Mouse (Mus musculus): ENCODE measurements around the gene Gfer. TPM values are rescaled to one million over a fixed set of nuclear protein-coding genes. Genes with fewer than 3 reads are reported as not detected.
A peak's percentile ranks its signal among the peaks of the same experiment; 100 is the strongest.

Gfer gene
- polyA plus RNA-seq, 1 experiment from 2014 or later, result 48.1 TPM

DNA sequence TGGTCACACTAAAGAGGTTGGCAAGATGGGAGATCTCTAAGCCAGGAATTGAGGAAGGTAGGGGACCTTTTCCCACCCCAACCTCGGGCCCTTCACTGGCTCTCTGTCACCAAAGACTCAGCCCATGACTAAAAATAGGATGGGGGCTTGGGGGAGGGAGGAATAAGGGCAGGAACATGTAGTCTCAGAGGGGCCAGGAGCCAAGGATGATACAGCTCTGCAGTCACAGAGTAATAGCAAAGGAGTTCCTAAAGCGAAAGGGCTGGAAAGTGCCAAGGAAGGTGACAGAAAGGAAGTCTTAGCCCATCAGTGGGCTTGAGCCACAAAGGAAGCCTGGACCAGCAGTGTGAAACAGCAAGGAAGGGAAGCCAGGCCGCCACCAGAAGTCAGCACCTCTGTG lies 44.1 kb downstream of the Gfer start:
- Histone ChIP-seq H3K9ac (ENCODE audit: low read length) (no peak overlapping the region), H3K36me3 (ENCODE audit: control insufficient read depth, insufficient read depth, low read length) (no peaks in the 10 kb centered on the region), H3K27me3 (replicated peaks; ENCODE audit: control insufficient read depth, insufficient read depth, low read length) (peaks cover 4% of the 10 kb centered on the region; the same call in 1 of the 2 replicates), H3K4me3 (ENCODE audit: low read depth, low read length) (no peak overlapping the region), H3K4me1 (replicated peaks; ENCODE audit: control insufficient read depth, insufficient read depth, low read length) (peaks cover 3% of the 10 kb centered on the region), H3K9me3 (ENCODE audit: control insufficient read depth, low read length) (no peaks in the 10 kb centered on the region), H3K27ac (ENCODE audit: low read depth) (no peak overlapping the region), H3K4me2 (ENCODE audit: low read length) (no peak overlapping the region)
- ATAC-seq (replicated peaks; ENCODE audit: low FRiP score, low TSS enrichment, low read depth) (no peak), DNase-seq (ENCODE audit: low spot score) (no peak)
- WGBS, result 71% methylated on average over 3 of the region's 3 CpGs

DNA sequence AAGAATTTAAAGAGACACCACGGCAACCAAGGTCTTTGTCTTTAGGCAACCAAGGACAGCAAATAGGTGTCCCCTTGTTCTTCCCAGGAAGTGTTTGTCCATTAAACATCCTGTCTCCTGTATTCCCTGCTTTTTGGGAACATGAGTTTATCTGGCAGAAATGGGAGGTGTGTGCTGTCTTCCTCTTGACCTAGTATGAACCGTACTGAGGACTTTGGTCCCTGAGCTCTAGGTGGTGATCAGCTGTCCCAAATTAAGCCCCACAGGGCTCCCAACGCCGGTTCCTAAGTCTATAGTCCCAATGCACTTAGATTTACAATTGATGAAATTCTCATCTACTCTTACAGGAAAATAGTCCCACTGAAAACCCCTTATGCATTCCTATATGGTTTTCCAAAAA lies 45.2 kb downstream of the Gfer start:
- H3K27me3 ChIP-seq (replicated peaks; ENCODE audit: control insufficient read depth, insufficient read depth, low read length), result 0 out of 2 replicates have a peak, but pooled peaks cover 3% of the 10 kb centered on the region
- no peaks in the 10 kb centered on the region for H3K36me3 ChIP-seq (ENCODE audit: control insufficient read depth, insufficient read depth, low read length)
- ATAC-seq (replicated peaks; ENCODE audit: low FRiP score, low TSS enrichment, low read depth) (no peak), DNase-seq (ENCODE audit: low spot score) (no peak)
- 0 out of 2 replicates have a peak overlapping the region, but pooled peaks have one; percentile 79 for H3K4me3 ChIP-seq (ENCODE audit: low read depth, low read length)
- no peaks in the 10 kb centered on the region for H3K9me3 ChIP-seq (ENCODE audit: control insufficient read depth, low read length)
- no peak overlapping the region; the same call in 1 of the 2 replicates for H3K9ac ChIP-seq (ENCODE audit: low read length)
- WGBS, result 72% methylated on average over 4 of the region's 4 CpGs
- H3K4me2 ChIP-seq (ENCODE audit: low read length), result peak overlapping the region; percentile 97; the same call in 1 of the 2 replicates
- peaks cover 3% of the 10 kb centered on the region for H3K4me1 ChIP-seq (replicated peaks; ENCODE audit: control insufficient read depth, insufficient read depth, low read length)
- H3K27ac ChIP-seq (ENCODE audit: low read depth), result no peak overlapping the region

DNA sequence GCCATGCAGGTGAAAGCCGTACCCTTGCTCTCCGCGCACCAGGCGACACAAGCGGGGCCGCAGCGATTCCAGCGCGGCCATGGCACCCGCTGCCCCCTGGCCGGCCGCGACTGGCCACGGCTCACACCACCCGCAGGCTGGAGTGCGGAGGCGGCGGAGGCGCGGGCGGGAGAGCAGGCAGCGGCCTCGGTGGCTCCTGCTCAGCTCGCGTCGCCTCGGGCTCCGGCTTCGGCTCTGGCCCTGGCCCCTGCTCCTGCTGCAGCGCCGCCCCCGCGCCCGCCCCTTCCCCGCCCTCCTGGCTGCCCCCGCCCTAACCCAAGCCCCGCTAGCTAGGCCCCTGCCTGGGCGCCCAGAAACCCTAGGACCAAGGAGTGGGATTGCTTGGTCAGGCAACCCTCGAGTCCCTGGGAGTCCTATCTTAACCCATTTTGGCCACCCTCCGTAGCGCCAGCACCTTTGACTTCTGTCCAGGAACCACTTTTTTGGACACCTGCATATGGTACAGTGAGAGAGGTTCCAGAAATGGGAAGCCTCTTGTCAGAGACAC lies 45.8 kb downstream of the Gfer start, which contains the start of gene Slc9a3r2:
TSS of gene Slc9a3r2 (minus strand) at position 258 of the 547 bp plus-strand sequence.
- Histone ChIP-seq H3K27me3 (replicated peaks; ENCODE audit: control insufficient read depth, insufficient read depth, low read length) (0 out of 2 replicates have a peak, but pooled peaks cover 3% of the 10 kb centered on the region), H3K4me3 (ENCODE audit: low read depth, low read length) (peak within 1 kb of the TSS; percentile 79), H3K27ac (ENCODE audit: low read depth) (no peak within 1 kb of the TSS), H3K4me1 (replicated peaks; ENCODE audit: control insufficient read depth, insufficient read depth, low read length) (peaks cover 7% of the 10 kb centered on the region), H3K9ac (ENCODE audit: low read length) (peak within 1 kb of the TSS; percentile 75), H3K9me3 (ENCODE audit: control insufficient read depth, low read length) (no peaks in the 10 kb centered on the region), H3K4me2 (ENCODE audit: low read length) (peak within 1 kb of the TSS; percentile 97), H3K36me3 (ENCODE audit: control insufficient read depth, insufficient read depth, low read length) (no peaks in the 10 kb centered on the region)
- under 1% methylated on average over 32 of the region's 41 CpGs for WGBS
- DNase-seq (ENCODE audit: low spot score) (peak; percentile 76), ATAC-seq (replicated peaks; ENCODE audit: low FRiP score, low TSS enrichment, low read depth) (peak; percentile 64)

DNA sequence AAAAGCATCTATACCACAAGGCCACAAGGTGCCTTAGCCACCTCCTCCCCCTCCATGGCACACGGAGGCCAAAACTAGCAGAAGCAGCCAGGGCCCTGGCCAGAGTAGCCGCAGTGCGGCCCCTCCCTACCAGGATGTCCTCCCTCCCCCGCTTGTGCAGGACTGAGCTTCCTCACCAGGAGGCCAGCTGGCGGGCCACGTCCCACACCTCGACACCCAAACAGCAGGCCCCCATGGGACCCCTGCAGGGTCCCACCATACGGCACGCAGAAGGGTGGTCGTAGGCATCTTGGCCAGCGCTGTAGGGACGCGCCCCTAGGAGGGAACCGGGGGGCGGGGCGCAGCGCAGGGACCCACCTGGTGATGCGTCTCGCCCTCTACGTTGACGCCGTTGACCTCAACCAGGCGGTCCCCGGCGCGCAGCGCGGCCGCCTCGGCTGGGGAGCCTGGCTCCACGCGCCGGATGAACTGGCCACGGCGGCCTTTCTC lies 46.3 kb downstream of the Gfer start:
- peak; percentile 47 for ATAC-seq (replicated peaks; ENCODE audit: low FRiP score, low TSS enrichment, low read depth)
- 2% methylated on average over 35 of the region's 35 CpGs for WGBS
- Histone ChIP-seq H3K9ac (ENCODE audit: low read length) (peak overlapping the region; percentile 75), H3K4me3 (ENCODE audit: low read depth, low read length) (peak overlapping the region; percentile 79), H3K4me2 (ENCODE audit: low read length) (peak overlapping the region; percentile 97), H3K27me3 (replicated peaks; ENCODE audit: control insufficient read depth, insufficient read depth, low read length) (0 out of 2 replicates have a peak, but pooled peaks cover 3% of the 10 kb centered on the region), H3K9me3 (ENCODE audit: control insufficient read depth, low read length) (no peaks in the 10 kb centered on the region), H3K36me3 (ENCODE audit: control insufficient read depth, insufficient read depth, low read length) (no peaks in the 10 kb centered on the region), H3K27ac (ENCODE audit: low read depth) (no peak overlapping the region), H3K4me1 (replicated peaks; ENCODE audit: control insufficient read depth, insufficient read depth, low read length) (peaks cover 12% of the 10 kb centered on the region)
- no peak for DNase-seq (ENCODE audit: low spot score)

DNA sequence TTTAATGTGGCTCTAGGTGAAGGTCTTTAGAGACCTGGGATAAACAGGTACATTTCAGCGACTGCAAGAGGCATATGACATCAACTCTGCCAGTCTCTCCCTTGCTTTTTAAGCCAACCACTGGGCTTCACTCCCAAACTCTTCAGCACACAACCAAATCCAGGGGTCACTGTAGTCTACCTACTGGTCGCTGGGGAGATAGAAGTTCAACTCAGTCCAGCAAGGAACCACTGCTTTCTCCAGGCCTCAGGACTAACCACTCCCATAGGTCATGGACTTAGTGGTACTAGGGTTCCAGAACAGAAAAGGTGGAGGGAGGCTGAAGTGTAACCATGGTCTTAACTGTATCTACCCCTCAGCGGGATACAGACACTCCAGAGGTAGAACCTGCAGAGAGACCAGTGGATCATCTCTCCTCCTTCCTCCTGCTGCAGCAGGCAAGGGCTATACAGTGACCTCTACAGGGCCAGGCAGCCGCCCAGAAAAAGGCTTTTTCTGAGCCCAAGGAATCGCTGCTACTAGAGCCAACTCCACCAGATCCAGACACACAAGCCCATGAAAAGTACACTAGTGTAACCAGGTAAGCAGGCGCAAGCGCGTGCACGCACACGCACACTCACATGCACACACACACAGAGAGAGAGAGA lies 47.1 kb downstream of the Gfer start:
- no peaks in the 10 kb centered on the region for H3K9me3 ChIP-seq (ENCODE audit: control insufficient read depth, low read length)
- no peak for DNase-seq (ENCODE audit: low spot score)
- no peaks in the 10 kb centered on the region for H3K36me3 ChIP-seq (ENCODE audit: control insufficient read depth, insufficient read depth, low read length)
- H3K27me3 ChIP-seq (replicated peaks; ENCODE audit: control insufficient read depth, insufficient read depth, low read length), result 0 out of 2 replicates have a peak, but pooled peaks cover 3% of the 10 kb centered on the region
- H3K4me1 ChIP-seq (replicated peaks; ENCODE audit: control insufficient read depth, insufficient read depth, low read length), result peaks cover 20% of the 10 kb centered on the region
- WGBS, result 67% methylated on average over 10 of the region's 10 CpGs
- H3K27ac ChIP-seq (ENCODE audit: low read depth), result no peak overlapping the region
- H3K4me3 ChIP-seq (ENCODE audit: low read depth, low read length), result peak overlapping the region; percentile 79
- peak overlapping the region; percentile 97 for H3K4me2 ChIP-seq (ENCODE audit: low read length)
- no peak overlapping the region for H3K9ac ChIP-seq (ENCODE audit: low read length)
- ATAC-seq (replicated peaks; ENCODE audit: low FRiP score, low TSS enrichment, low read depth), result no peak

DNA sequence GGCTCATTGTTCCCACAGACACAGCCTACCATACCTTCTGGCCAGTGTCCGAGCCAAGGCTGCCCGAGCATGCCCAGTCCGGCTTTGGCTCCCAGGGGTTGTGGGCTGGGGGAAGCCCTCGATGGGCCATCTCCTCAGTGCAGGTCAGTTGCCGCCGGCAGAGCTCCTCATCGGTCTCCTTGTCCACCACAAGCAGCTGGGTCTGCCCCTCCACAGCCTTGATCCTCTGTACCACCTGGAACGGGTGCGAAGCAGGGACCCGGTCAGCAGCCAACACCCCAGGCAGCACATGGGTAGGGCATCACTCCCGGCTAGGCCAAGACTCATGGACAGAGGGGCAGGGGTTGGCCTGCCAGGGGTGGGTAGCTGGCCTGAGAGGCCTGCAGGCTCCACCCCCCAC lies 48.5 kb downstream of the Gfer start:
- Histone ChIP-seq H3K27me3 (replicated peaks; ENCODE audit: control insufficient read depth, insufficient read depth, low read length) (0 out of 2 replicates have a peak, but pooled peaks cover 3% of the 10 kb centered on the region), H3K4me3 (ENCODE audit: low read depth, low read length) (no peak overlapping the region), H3K27ac (ENCODE audit: low read depth) (0 out of 2 replicates have a peak overlapping the region, but pooled peaks have one; percentile 25), H3K9me3 (ENCODE audit: control insufficient read depth, low read length) (no peaks in the 10 kb centered on the region), H3K9ac (ENCODE audit: low read length) (no peak overlapping the region), H3K4me2 (ENCODE audit: low read length) (0 out of 2 replicates have a peak overlapping the region, but pooled peaks have one; percentile 5), H3K36me3 (ENCODE audit: control insufficient read depth, insufficient read depth, low read length) (no peaks in the 10 kb centered on the region), H3K4me1 (replicated peaks; ENCODE audit: control insufficient read depth, insufficient read depth, low read length) (peaks cover 20% of the 10 kb centered on the region)
- ATAC-seq (replicated peaks; ENCODE audit: low FRiP score, low TSS enrichment, low read depth), result no peak
- no peak for DNase-seq (ENCODE audit: low spot score)
- 82% methylated on average over 11 of the region's 11 CpGs for WGBS

DNA sequence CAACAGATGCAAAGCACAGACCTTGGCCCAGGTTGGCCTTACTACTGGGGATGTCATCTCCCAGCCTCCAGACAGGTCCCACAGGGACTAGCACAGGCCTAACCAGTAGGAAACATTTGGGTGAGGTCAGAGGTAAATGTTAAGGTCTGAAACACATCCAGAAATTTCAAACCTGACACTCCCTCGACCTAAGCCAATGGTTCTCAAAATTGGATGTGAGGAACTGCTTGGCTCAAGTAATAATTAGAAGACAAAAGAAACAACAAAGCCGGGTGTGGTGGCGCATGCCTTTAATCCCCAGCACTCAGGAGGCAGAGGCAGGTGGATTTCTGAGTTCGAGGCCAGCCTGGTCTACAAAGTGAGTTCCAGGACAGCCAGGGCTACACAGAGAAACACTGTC lies 49.6 kb downstream of the Gfer start:
- WGBS, result 81% methylated on average over 4 of the region's 4 CpGs
- Histone ChIP-seq H3K4me3 (ENCODE audit: low read depth, low read length) (no peak overlapping the region), H3K4me2 (ENCODE audit: low read length) (no peak overlapping the region), H3K27me3 (replicated peaks; ENCODE audit: control insufficient read depth, insufficient read depth, low read length) (0 out of 2 replicates have a peak, but pooled peaks cover 3% of the 10 kb centered on the region), H3K9ac (ENCODE audit: low read length) (no peak overlapping the region), H3K4me1 (replicated peaks; ENCODE audit: control insufficient read depth, insufficient read depth, low read length) (peaks cover 20% of the 10 kb centered on the region), H3K27ac (ENCODE audit: low read depth) (no peak overlapping the region), H3K36me3 (ENCODE audit: control insufficient read depth, insufficient read depth, low read length) (no peaks in the 10 kb centered on the region; the same call in 1 of the 2 replicates), H3K9me3 (ENCODE audit: control insufficient read depth, low read length) (no peaks in the 10 kb centered on the region)
- ATAC-seq (replicated peaks; ENCODE audit: low FRiP score, low TSS enrichment, low read depth) (no peak), DNase-seq (ENCODE audit: low spot score) (no peak)

DNA sequence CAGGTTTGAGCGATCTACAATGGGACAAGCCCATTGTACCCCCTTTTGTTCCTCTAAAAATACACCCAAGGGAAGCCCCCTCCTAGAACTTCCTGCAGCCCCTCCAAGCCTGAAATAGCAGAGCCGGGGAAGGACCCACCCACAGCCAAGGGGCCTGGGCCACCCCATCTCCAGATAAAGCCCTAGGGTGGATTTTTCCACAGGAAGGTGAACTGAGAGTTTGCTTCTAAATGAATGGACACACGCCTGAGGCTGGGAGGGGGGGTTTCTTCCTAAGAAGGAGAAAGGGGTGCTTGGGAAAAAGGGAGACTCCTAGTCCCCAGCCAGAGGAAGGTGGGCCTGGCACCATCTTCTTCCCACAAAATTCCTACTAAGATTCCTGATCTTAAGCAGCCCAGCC lies 50.0 kb downstream of the Gfer start:
- Histone ChIP-seq H3K27me3 (replicated peaks; ENCODE audit: control insufficient read depth, insufficient read depth, low read length) (no peaks in the 10 kb centered on the region), H3K9ac (ENCODE audit: low read length) (no peak overlapping the region), H3K4me2 (ENCODE audit: low read length) (no peak overlapping the region), H3K36me3 (ENCODE audit: control insufficient read depth, insufficient read depth, low read length) (peaks cover 2% of the 10 kb centered on the region), H3K4me1 (replicated peaks; ENCODE audit: control insufficient read depth, insufficient read depth, low read length) (peaks cover 20% of the 10 kb centered on the region), H3K4me3 (ENCODE audit: low read depth, low read length) (no peak overlapping the region), H3K27ac (ENCODE audit: low read depth) (peak overlapping the region; percentile 77; the same call in 1 of the 2 replicates), H3K9me3 (ENCODE audit: control insufficient read depth, low read length) (no peaks in the 10 kb centered on the region)
- DNase-seq (ENCODE audit: low spot score) (no peak), ATAC-seq (replicated peaks; ENCODE audit: low FRiP score, low TSS enrichment, low read depth) (no peak)
- WGBS, result 80% methylated on average over 3 of the region's 3 CpGs

Data from intestine, embryonic 14.5 days (tissue).